Mouse (Mus musculus) heart, embryonic 15.5 days (tissue): Measurements from ENCODE around the gene Gm3095. TPM values are rescaled to one million over a fixed set of nuclear protein-coding genes. Genes with fewer than 3 reads are reported as not detected.
"Not testable (repeated sequence)": the region's sequence is repeated elsewhere in the genome, so short reads cannot be mapped to it uniquely, and the experiment has no call there.

Experiments used
- ATAC-seq: fragments of 200-750 bp; cut with Nextera tagmentation; replicated peaks from 2 replicates; pipeline ENCODE4 v1.8.0; 2017; ENCODE audit warnings: low read depth, moderate TSS enrichment; ENCODE audit not compliant: insufficient number of reproducible peaks, insufficient read depth, low FRiP score
- H3K27ac ChIP-seq: fragments of 300-500 bp; sonication (generic); 2 replicates; pipeline ENCODE4 v1.5.1; 2015; ENCODE audit warnings: mild to moderate bottlenecking, inconsistent platforms
- H3K27me3 ChIP-seq: fragments of 300-500 bp; sonication (generic); 2 replicates; pipeline ENCODE4 v1.6.1; 2015; ENCODE audit warnings: inconsistent platforms
- H3K36me3 ChIP-seq: fragments of 300-500 bp; sonication (generic); 2 replicates; pipeline ENCODE4 v1.6.1; 2015; ENCODE audit warnings: mild to moderate bottlenecking, inconsistent platforms
- H3K4me1 ChIP-seq: fragments of 300-500 bp; sonication (generic); replicated peaks from 2 replicates; pipeline ENCODE4 v1.6.1; 2015; ENCODE audit warnings: inconsistent platforms
- H3K4me2 ChIP-seq: fragments of 300-500 bp; sonication (generic); 2 replicates; pipeline ENCODE4 v1.6.1; 2015; ENCODE audit warnings: inconsistent platforms, mild to moderate bottlenecking, moderate library complexity
- H3K4me3 ChIP-seq: fragments of 300-500 bp; sonication (generic); 2 replicates; pipeline ENCODE4 v1.5.1; 2015; ENCODE audit warnings: mild to moderate bottlenecking, inconsistent platforms
- H3K9ac ChIP-seq: fragments of 300-500 bp; sonication (generic); 2 replicates; pipeline ENCODE4 v1.6.1; 2015; ENCODE audit warnings: mild to moderate bottlenecking, inconsistent platforms
- H3K9me3 ChIP-seq: fragments of 300-500 bp; sonication (generic); replicated peaks from 2 replicates; pipeline ENCODE4 v1.6.1; 2016; ENCODE audit warnings: inconsistent platforms
- WGBS: fragments of 180-500 bp; shearing (Covaris S2); methylation state at CpG from one replicate; pipeline ENCODE4 v1.1.7; 2015; ENCODE audit warnings: mixed read lengths; 5-methylcytosine and 5-hydroxymethylcytosine counted together
- polyA plus RNA-seq: library from polyadenylated mRNA; unstranded; fragments of >200 nt; fragmentation: Nextera tagmentation; extraction: Ambion mirVana; gene quantifications from 2 replicates; pipeline ENCODE4 v1.2.1, GENCODE M21; 2015

The Gm3095 gene
- 0.18 TPM in 1 of 2 replicates, not detected in the other for polyA plus RNA-seq

DNA sequence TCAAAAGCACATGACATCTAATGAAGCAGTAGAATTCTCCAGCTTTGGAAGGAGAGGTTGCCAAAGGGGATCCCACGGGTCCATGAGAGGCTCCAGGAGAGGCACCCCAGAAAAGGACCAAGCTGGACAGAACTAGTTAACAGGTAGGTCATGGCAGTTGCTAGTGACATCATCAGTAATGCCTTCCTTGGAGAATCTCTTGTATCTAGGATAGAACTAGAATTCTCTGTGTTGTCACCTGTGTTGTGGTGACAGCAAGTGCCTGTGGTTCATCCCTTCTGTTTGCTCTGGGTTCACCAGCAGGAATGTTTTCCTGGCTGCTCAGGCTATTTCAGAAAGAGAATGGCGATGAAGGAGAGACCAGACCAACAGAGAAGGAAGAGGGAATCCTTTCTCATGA, at the start of gene Gm3095:
TSS of gene Gm3095 (plus strand) at position 301 of the 400 bp plus-strand sequence.
- H3K4me3 ChIP-seq, H3K27ac ChIP-seq, H3K9ac ChIP-seq, ATAC-seq, H3K4me2 ChIP-seq, H3K4me1 ChIP-seq, H3K36me3 ChIP-seq, H3K27me3 ChIP-seq, H3K9me3 ChIP-seq: not testable (repeated sequence)
- WGBS: no CpG with 5 or more reads among the region's 2 CpGs

DNA sequence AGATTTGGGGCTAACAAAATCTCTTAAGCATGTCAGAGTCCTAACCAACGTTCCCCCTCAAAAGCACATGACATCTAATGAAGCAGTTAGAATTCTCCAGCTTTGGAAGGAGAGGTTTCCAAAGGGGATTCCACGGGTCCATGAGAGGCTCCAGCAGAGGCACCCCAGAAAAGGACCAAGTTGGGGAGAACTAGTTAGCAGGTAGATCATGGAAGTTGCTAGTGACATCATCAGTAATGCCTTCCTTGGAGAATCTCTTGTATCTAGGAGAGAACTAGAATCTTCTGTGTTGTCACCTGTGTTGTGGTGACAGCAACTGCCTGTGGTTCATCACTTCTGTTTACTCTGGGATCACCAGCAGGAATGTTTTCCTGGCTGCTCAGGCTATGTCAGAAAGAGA, 31.9 kb upstream of the Gm3095 start, which contains the start of gene Gm3029:
TSS of gene Gm3029 (plus strand) at position 301 of the 400 bp plus-strand sequence.
- ATAC-seq, H3K4me1 ChIP-seq, H3K27ac ChIP-seq, H3K27me3 ChIP-seq, H3K9ac ChIP-seq, H3K9me3 ChIP-seq, H3K36me3 ChIP-seq, H3K4me2 ChIP-seq, H3K4me3 ChIP-seq: not testable (repeated sequence)
- 40% methylated on average over 1 of the region's 2 CpGs for WGBS

DNA sequence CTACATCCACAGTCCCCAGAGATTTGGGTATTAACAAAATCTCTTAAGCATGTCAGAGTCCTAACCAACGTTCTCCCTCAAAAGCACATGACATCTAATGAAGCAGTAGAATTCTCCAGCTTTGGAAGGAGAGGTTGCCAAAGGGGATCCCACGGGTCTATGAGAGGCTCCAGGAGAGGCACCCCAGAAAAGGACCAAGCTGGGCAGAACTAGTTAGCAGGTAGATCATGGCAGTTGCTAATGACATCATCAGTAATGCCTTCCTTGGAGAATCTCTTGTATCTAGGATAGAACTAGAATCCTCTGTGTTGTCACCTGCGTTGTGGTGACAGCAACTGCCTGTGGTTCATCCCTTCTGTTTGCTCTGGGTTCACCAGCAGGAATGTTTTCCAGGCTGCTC, 34.7 kb downstream of the Gm3095 start, which contains the start of gene Gm3099:
TSS of gene Gm3099 (plus strand) at position 301 of the 400 bp plus-strand sequence.
- H3K4me1 ChIP-seq, H3K27ac ChIP-seq, ATAC-seq, H3K4me2 ChIP-seq, H3K4me3 ChIP-seq, H3K9ac ChIP-seq, H3K36me3 ChIP-seq, H3K9me3 ChIP-seq, H3K27me3 ChIP-seq: not testable (repeated sequence)
- 67% methylated on average over 2 of the region's 3 CpGs for WGBS

Other genes with a start within 250 kb of the Gm3095 start
- 2.6 and 3.4 TPM in 2 replicates for gene Gm3002, start 153.5 kb upstream of the Gm3095 start, polyA plus RNA-seq
- gene Gm3033, start 117.3 kb upstream of the Gm3095 start, polyA plus RNA-seq: not detected in 2 replicates
- gene Gm2916, start 79.4 kb upstream of the Gm3095 start, polyA plus RNA-seq: not detected in 2 replicates
- gene Gm3029, start 31.8 kb upstream of the Gm3095 start, polyA plus RNA-seq: not detected in 2 replicates
- not detected in 2 replicates for gene Gm3099, start 34.8 kb downstream of the Gm3095 start, polyA plus RNA-seq
- gene Gm5796, start 60.4 kb downstream of the Gm3095 start, polyA plus RNA-seq: 0.34 and 0.78 TPM in 2 replicates
- not detected in 2 replicates for gene Gm3115, start 120.6 kb downstream of the Gm3095 start, polyA plus RNA-seq
- gene Gm8108, start 147.0 kb downstream of the Gm3095 start, polyA plus RNA-seq: 2.0 TPM in 1 of 2 replicates, not detected in the other
- not detected in 2 replicates for gene Gm3127, start 201.5 kb downstream of the Gm3095 start, polyA plus RNA-seq
- gene Gm2974, start 219.0 kb downstream of the Gm3095 start, polyA plus RNA-seq: 0.18 and 0.23 TPM in 2 replicates